Mouse (Mus musculus) forebrain, postnatal 0 days (tissue): ENCODE measurements at regions not wholly inside any gene's neighbourhood (a gene's known extent, or its start where the extent isn't known, plus 50 kb on each side); places are given as distances from the start of the nearest gene placed in this dataset.

Experiments
- ATAC-seq: fragments of 200-750 bp; cut with Nextera tagmentation; 2 replicates; pipeline ENCODE4 v1.8.0; 2017; ENCODE audit warnings: mild to moderate bottlenecking, moderate library complexity
- DNase-seq: peaks from one replicate; pipeline ENCODE4 v3.0.0-alpha.2; 2015
- H3K27ac ChIP-seq: fragments of 300-500 bp; sonication (generic); 2 replicates; pipeline ENCODE4 v1.5.1; 2014; ENCODE audit warnings: low read depth, mild to moderate bottlenecking, antibody characterized with exemption, low read length, moderate library complexity, mixed read lengths
- H3K27me3 ChIP-seq: fragments of 300-500 bp; sonication (generic); 2 replicates; pipeline ENCODE4 v1.6.1; 2014; ENCODE audit warnings: mild to moderate bottlenecking, low read length, mixed read lengths; ENCODE audit not compliant: insufficient read depth
- H3K36me3 ChIP-seq: fragments of 300-500 bp; sonication (generic); 2 replicates; pipeline ENCODE4 v1.6.1; 2014; ENCODE audit warnings: mild to moderate bottlenecking, moderate library complexity; ENCODE audit not compliant: insufficient read depth
- H3K4me1 ChIP-seq: fragments of 300-500 bp; sonication (generic); 2 replicates; pipeline ENCODE4 v1.6.1; 2014; ENCODE audit warnings: antibody characterized with exemption; ENCODE audit not compliant: insufficient read depth
- H3K4me2 ChIP-seq: fragments of 300-500 bp; sonication (generic); 2 replicates; pipeline ENCODE4 v1.6.1; 2014; ENCODE audit warnings: low read depth, mild to moderate bottlenecking, moderate library complexity
- H3K4me3 ChIP-seq: fragments of 300-500 bp; sonication (generic); 2 replicates; pipeline ENCODE4 v1.5.1; 2014; ENCODE audit warnings: low read depth, low read length, mixed read lengths
- H3K9ac ChIP-seq: fragments of 300-500 bp; sonication (generic); 2 replicates; pipeline ENCODE4 v1.6.1; 2014; ENCODE audit warnings: mild to moderate bottlenecking
- H3K9me3 ChIP-seq: fragments of 300-500 bp; sonication (generic); 2 replicates; pipeline ENCODE4 v1.6.1; 2016; ENCODE audit warnings: low read length
- CTCF ChIP-seq: sonication (generic); IDR thresholded peaks from 2 replicates; pipeline ENCODE4 v1.5.1; 2016; ENCODE audit warnings: antibody characterized with exemption, control low read depth, low read depth
- WGBS: fragments of 180-500 bp; shearing (Covaris S2); extraction: QIAGEN DNeasy Blood & Tissue Kit; methylation state at CpG from one replicate; pipeline ENCODE4 v1.1.7; 2014; 5-methylcytosine and 5-hydroxymethylcytosine counted together

DNA sequence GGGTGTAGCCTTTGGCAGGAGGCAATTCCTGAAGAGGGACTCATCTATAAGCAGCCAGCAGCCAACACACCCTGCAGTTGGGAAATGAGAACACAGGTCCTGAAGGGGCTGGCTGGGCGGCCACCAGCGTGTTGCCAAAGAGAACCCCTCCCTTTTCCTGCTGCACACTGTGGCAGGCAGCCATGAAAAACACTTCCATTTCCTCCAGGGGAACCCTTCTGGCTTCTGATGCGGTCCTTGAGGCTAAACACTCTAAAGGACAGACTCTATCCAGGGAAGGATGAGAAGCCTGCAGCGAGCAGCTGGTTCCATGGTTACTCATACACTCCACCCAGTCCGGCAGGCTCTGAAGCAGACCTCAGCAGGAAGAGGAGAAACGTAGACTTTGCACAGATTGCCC is 103.8 kb upstream of the Rai14 start:
- peak; percentile 51; the same call in 1 of the 2 replicates for ATAC-seq
- Histone ChIP-seq H3K36me3 (no peaks in the 10 kb centered on the region), H3K4me2 (no peak overlapping the region), H3K4me1 (no peaks in the 10 kb centered on the region), H3K4me3 (no peak overlapping the region), H3K9ac (no peak overlapping the region), H3K27me3 (no peaks in the 10 kb centered on the region), H3K27ac (no peak overlapping the region), H3K9me3 (no peaks in the 10 kb centered on the region)
- no peak for TF ChIP-seq CTCF
- 68% methylated on average over 6 of the region's 6 CpGs for WGBS
- DNase-seq = no peak

DNA sequence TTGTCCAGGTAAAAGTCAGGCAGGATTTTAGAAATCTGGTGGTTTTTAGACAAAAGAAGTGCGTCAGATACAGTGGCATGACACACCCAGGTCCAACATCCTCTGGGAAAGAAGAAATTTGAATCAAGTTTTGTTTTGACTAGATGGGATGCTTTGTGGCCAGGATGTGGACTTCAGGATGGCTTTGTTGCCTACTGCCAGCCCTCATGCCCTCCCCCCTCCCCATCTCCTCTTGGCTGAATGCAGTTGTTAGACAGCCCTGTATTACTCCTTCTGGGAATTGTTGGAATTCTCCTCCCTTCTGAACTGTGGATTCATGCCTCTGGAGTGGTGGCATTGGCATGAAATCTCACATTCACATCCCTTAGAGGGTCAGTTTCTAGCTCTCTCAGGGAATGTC is 104.3 kb upstream of the Rai14 start:
- no peak overlapping the region for H3K4me3 ChIP-seq
- H3K9me3 ChIP-seq = no peaks in the 10 kb centered on the region
- no peak for TF ChIP-seq CTCF
- ATAC-seq = no peak
- H3K9ac ChIP-seq = no peak overlapping the region
- no peak for DNase-seq
- no peaks in the 10 kb centered on the region for H3K4me1 ChIP-seq
- no peaks in the 10 kb centered on the region for H3K27me3 ChIP-seq
- 87% methylated on average over 1 of the region's 1 CpGs for WGBS
- no peaks in the 10 kb centered on the region for H3K36me3 ChIP-seq
- H3K27ac ChIP-seq = no peak overlapping the region
- H3K4me2 ChIP-seq = no peak overlapping the region

DNA sequence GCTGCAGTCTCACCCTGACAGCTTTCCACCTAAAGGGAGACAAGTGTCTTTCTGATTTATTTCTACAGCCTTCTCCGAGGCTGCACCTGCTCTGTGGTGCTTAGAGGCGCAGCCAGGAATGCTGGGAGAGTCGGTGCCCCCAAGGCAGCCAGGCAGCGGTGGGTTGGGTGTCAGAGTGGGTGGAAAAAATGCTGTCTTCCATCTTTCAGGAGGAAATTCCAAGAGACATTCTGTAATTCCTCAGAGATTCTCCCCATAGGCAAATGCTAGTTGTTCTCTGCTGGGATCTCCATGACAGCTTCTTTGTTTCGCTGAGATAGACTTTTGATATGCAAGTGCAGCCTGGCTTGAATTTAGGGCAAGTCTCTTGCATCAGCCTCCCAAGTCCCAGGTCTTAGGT is 109.5 kb upstream of the Rai14 start:
- WGBS = 81% methylated on average over 5 of the region's 5 CpGs

DNA sequence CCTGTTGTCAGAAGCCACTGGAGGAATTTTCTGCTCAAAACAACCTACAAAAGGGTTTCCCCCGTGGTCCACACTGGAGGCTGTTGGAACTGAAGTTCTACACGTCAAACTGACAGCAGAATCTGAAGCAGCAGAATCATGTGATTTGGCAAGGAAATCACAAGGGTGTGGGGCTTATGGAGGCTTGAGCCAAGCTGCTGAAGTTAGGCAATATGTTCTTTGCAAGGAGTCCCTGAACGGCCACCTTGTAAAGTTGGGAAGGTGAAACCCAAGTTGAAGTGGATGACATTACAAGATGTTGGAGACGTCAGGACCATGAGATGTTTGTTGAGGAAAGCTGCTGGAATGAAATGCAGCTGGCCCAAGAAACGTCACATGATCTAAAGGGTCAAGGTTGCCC is 115.2 kb upstream of the Rai14 start:
- WGBS = 72% methylated on average over 5 of the region's 5 CpGs

More for the DNA sequence above, 109.5 kb upstream of the Rai14 start:
- ATAC-seq (no peak), DNase-seq (no peak)
- TF ChIP-seq CTCF = no peak
- Histone ChIP-seq H3K4me2 (no peak overlapping the region), H3K9me3 (no peaks in the 10 kb centered on the region), H3K4me1 (no peaks in the 10 kb centered on the region), H3K27ac (no peak overlapping the region), H3K36me3 (no peaks in the 10 kb centered on the region), H3K4me3 (no peak overlapping the region), H3K27me3 (no peaks in the 10 kb centered on the region), H3K9ac (no peak overlapping the region)

DNA sequence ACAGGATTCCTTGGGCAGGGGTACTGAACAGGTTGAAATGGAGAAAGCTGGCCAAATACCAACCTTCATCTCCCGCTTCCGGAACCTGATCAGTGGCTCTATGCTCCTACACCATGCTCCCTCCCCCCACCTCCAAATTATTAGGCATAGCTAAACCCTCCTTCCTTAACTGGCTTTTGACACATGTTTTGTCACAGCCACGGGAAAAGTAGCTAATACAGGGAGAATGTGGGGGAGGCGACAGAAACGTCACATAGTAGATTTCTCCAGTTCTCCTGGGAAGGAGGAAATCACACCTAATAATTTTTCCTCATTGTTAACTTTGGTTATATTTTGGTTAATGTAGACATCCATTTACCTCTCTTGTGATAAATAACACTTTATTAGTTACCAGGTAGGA is 116.1 kb upstream of the Rai14 start:
- no peak for DNase-seq
- H3K9ac ChIP-seq = no peak overlapping the region
- H3K27ac ChIP-seq = no peak overlapping the region
- no peaks in the 10 kb centered on the region for H3K9me3 ChIP-seq
- H3K4me2 ChIP-seq = no peak overlapping the region
- no peak for ATAC-seq
- H3K4me1 ChIP-seq = no peaks in the 10 kb centered on the region
- H3K36me3 ChIP-seq = no peaks in the 10 kb centered on the region
- WGBS = 86% methylated on average over 5 of the region's 5 CpGs
- no peaks in the 10 kb centered on the region for H3K27me3 ChIP-seq
- no peak overlapping the region for H3K4me3 ChIP-seq
- TF ChIP-seq CTCF = no peak

More for the DNA sequence above, 115.2 kb upstream of the Rai14 start:
- no peak overlapping the region for H3K27ac ChIP-seq
- H3K4me1 ChIP-seq = no peaks in the 10 kb centered on the region
- H3K27me3 ChIP-seq = no peaks in the 10 kb centered on the region
- no peak overlapping the region for H3K9ac ChIP-seq
- no peak overlapping the region for H3K4me3 ChIP-seq
- no peak for ATAC-seq
- H3K4me2 ChIP-seq = no peak overlapping the region
- H3K36me3 ChIP-seq = no peaks in the 10 kb centered on the region
- DNase-seq = no peak
- TF ChIP-seq CTCF = no peak
- H3K9me3 ChIP-seq = no peaks in the 10 kb centered on the region

DNA sequence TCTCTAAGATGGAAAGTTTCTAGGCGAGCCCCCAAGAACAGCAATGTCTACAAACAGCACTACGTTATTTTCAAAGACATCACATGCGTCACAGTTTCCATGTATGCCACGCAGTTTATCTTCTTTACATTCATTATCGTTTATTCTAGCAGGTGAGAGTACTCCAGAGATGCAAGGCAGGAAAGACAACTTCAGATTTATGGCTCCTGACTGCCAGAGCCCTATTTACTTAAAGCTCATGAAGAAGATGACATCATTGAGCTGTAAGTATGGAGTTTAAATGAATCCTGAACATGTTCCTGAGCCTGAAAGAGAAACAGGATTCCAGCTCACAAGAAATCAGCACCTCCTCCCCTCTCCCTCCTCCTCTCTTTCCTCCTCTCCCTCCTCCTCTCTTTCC is 116.7 kb upstream of the Rai14 start:
- DNase-seq = no peak
- no peaks in the 10 kb centered on the region for H3K4me1 ChIP-seq
- no peaks in the 10 kb centered on the region for H3K9me3 ChIP-seq

DNA sequence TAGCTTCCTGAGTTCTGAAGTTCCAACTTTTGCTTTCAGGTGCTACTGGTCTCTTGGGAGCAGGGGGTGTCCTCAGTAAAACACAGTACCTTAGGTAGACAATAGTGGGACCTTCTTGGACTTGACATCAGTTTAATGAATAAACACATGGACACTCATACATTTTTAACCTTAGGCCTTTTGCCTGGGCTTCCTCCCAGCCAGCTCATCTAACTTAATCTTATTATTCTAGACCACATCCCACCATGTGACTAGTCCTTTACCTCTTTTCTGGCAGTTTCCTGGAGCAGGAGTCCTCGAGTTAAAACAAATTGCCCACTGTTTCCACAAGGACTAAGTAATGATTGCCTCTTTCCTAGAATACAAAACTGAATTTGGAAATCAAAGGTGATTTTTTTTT is 117.9 kb upstream of the Rai14 start:
- 43% methylated on average over 1 of the region's 1 CpGs for WGBS
- no peak overlapping the region for H3K4me2 ChIP-seq
- DNase-seq = no peak

More for the DNA sequence above, 116.7 kb upstream of the Rai14 start:
- H3K4me3 ChIP-seq = no peak overlapping the region
- no peak for ATAC-seq
- no peak for TF ChIP-seq CTCF
- no peaks in the 10 kb centered on the region for H3K27me3 ChIP-seq
- H3K9ac ChIP-seq = no peak overlapping the region
- 83% methylated on average over 5 of the region's 5 CpGs for WGBS
- H3K4me2 ChIP-seq = no peak overlapping the region
- no peaks in the 10 kb centered on the region for H3K36me3 ChIP-seq
- no peak overlapping the region for H3K27ac ChIP-seq

More for the DNA sequence above, 117.9 kb upstream of the Rai14 start:
- Histone ChIP-seq H3K36me3 (no peaks in the 10 kb centered on the region), H3K27ac (no peak overlapping the region), H3K9ac (no peak overlapping the region), H3K27me3 (no peaks in the 10 kb centered on the region), H3K4me1 (no peaks in the 10 kb centered on the region), H3K9me3 (no peaks in the 10 kb centered on the region), H3K4me3 (no peak overlapping the region)
- ATAC-seq = no peak
- no peak for TF ChIP-seq CTCF
